Mouse (Mus musculus): ENCODE measurements at regions not wholly inside any gene's neighbourhood (a gene's known extent, or its start where the extent isn't known, plus 50 kb on each side); places are given as distances from the start of the nearest gene placed in this dataset.
"Not testable (repeated sequence)": the region's sequence is repeated elsewhere in the genome, so short reads cannot be mapped to it uniquely, and the experiment has no call there.

GRCm38 (mm10) chr19:51355701-51356100 lies 677.3 kb upstream of the Sorcs1 start:
- DNase-seq = no peak

GRCm38 (mm10) chr19:51340491-51340890 lies 662.0 kb upstream of the Sorcs1 start:
- DNase-seq = no peak

- no peak for DNase-seq
Measured at GRCm38 (mm10) chr19:51330010-51330409, 651.6 kb upstream of the Sorcs1 start.

- DNase-seq = no peak
Measured at GRCm38 (mm10) chr19:51303708-51304107, 625.3 kb upstream of the Sorcs1 start.

- DNase-seq = not testable (repeated sequence)
Measured at GRCm38 (mm10) chr19:51296631-51297030, 618.2 kb upstream of the Sorcs1 start.

- no peak for DNase-seq
Measured at GRCm38 (mm10) chr19:51268978-51269556, 590.6 kb upstream of the Sorcs1 start.

- no peak for DNase-seq
Measured at GRCm38 (mm10) chr19:51240295-51240864, 561.9 kb upstream of the Sorcs1 start.

- DNase-seq = no peak
Measured at GRCm38 (mm10) chr19:51238181-51238523, 559.7 kb upstream of the Sorcs1 start.

GRCm38 (mm10) chr19:51237509-51238180 lies 559.2 kb upstream of the Sorcs1 start:
- DNase-seq = no peak

GRCm38 (mm10) chr19:51232525-51232924 lies 554.1 kb upstream of the Sorcs1 start:
- DNase-seq = no peak

- no peak for DNase-seq
Measured at GRCm38 (mm10) chr19:51226932-51227331, 548.5 kb upstream of the Sorcs1 start.

GRCm38 (mm10) chr19:51201391-51201790 lies 522.9 kb upstream of the Sorcs1 start:
- DNase-seq = peak; percentile 6 to 7

All from layer of hippocampus, postnatal 36 days (tissue).